In genomic region chr14:20229437-20229836, GRCm38 (mm10) we compare ENCODE assay signal across 31 mouse cellular contexts. TPM values are rescaled to one million over a fixed set of nuclear protein-coding genes. Genes with fewer than 3 reads are reported as not detected.
DNase-seq lines count a peak whose midpoint lies in the region; ATAC-seq and TF ChIP-seq lines count a peak whose summit lies in the region.
"Had no signal": no experiment of that assay in that cellular context is flagged by ENCODE, and none has a peak within 500 bp of the region (broad histone marks: within the 10 kb centered on the region; RNA-seq: fewer than 3 reads in every experiment).

No protein-coding gene starts in this region.

- no peaks in the 10 kb centered on the region for H3K36me3 ChIP-seq in liver, adult 2 months (ENCODE audit: control insufficient read depth, insufficient read depth, low read length)
- H3K36me3 ChIP-seq in liver, postnatal 0 days (replicated peaks; ENCODE audit: insufficient read depth, low read length), result no peaks in the 10 kb centered on the region
- no peaks in the 10 kb centered on the region for H3K36me3 ChIP-seq in intestine, embryonic 16.5 days (ENCODE audit: control insufficient read depth, insufficient read depth, low read length)
- H3K36me3 ChIP-seq in stomach, embryonic 16.5 days (ENCODE audit: control insufficient read depth, insufficient read depth, low read length), result no peaks in the 10 kb centered on the region
- H3K36me3 ChIP-seq: embryonic facial prominence, embryonic 12.5 days; forebrain, embryonic 12.5 days; G1E; lung, embryonic 15.5 days had no signal

- DNase-seq in kidney, adult 18-20 months, result peak; percentile 38
- no peak for DNase-seq in kidney, adult 11 months
- peak; percentile 92 for DNase-seq in liver, adult 2 months (ENCODE audit: extremely low read depth, low read depth, low spot score)
- DNase-seq in liver, postnatal 0 days, result no peak
- no peak for DNase-seq in urinary bladder, postnatal 14 days (ENCODE audit: low spot score)
- DNase-seq: adrenal gland, adult 8-10 months; cerebellum, adult 18-20 months; cerebellum, postnatal 14 days; heart, postnatal 4 days; layer of hippocampus, adult 9-11 months; lung, postnatal 4 days; thymus, postnatal 36 days had no signal

- WGBS in liver, adult 2 months, result 24% methylated on average over 6 of the region's 6 CpGs
- 59% methylated on average over 6 of the region's 6 CpGs for WGBS in liver, postnatal 0 days (ENCODE audit: insufficient replicate concordance)
- WGBS in intestine, embryonic 16.5 days, result 48% methylated on average over 6 of the region's 6 CpGs
- WGBS in stomach, embryonic 16.5 days, result 53% methylated on average over 6 of the region's 6 CpGs

- H3K9me3 ChIP-seq in liver, postnatal 0 days (ENCODE audit: low read length), result no peaks in the 10 kb centered on the region
- no peaks in the 10 kb centered on the region for H3K9me3 ChIP-seq in intestine, embryonic 16.5 days (ENCODE audit: control insufficient read depth, low read length)
- H3K9me3 ChIP-seq in stomach, embryonic 16.5 days (replicated peaks; ENCODE audit: control insufficient read depth, low read length), result no peaks in the 10 kb centered on the region
- H3K9me3 ChIP-seq: embryonic facial prominence, embryonic 12.5 days; forebrain, embryonic 12.5 days; G1E; lung, embryonic 15.5 days had no signal

- H3K4me3 ChIP-seq in liver, adult 2 months (ENCODE audit: insufficient read depth, low read depth, low read length), result no peak overlapping the region
- no peak overlapping the region for H3K4me3 ChIP-seq in liver, postnatal 0 days (ENCODE audit: low read depth, low read length)
- no peak overlapping the region for H3K4me3 ChIP-seq in intestine, embryonic 16.5 days (ENCODE audit: low read length)
- H3K4me3 ChIP-seq in stomach, embryonic 16.5 days (replicated peaks; ENCODE audit: low read length), result no peak overlapping the region
- H3K4me3 ChIP-seq: embryonic facial prominence, embryonic 12.5 days; forebrain, embryonic 12.5 days; lung, embryonic 15.5 days had no signal

- no peak for TF ChIP-seq POLR2A in liver, adult 2 months (IDR thresholded peaks at IDR 0.05; ENCODE audit: extremely low read depth, insufficient read depth, low read length)

- H3K27me3 ChIP-seq in liver, adult 2 months (ENCODE audit: control insufficient read depth, insufficient read depth, low read length), result no peaks in the 10 kb centered on the region
- H3K27me3 ChIP-seq in liver, postnatal 0 days (ENCODE audit: insufficient read depth, low read length), result no peaks in the 10 kb centered on the region
- no peaks in the 10 kb centered on the region for H3K27me3 ChIP-seq in intestine, embryonic 16.5 days (replicated peaks; ENCODE audit: control insufficient read depth, insufficient read depth, low read length)
- H3K27me3 ChIP-seq in stomach, embryonic 16.5 days (ENCODE audit: control insufficient read depth, insufficient read depth, low read length), result no peaks in the 10 kb centered on the region
- H3K27me3 ChIP-seq: embryonic facial prominence, embryonic 12.5 days; forebrain, embryonic 12.5 days; lung, embryonic 15.5 days had no signal

- no peak overlapping the region for H3K4me2 ChIP-seq in liver, postnatal 0 days (ENCODE audit: low read depth, low read length)
- H3K4me2 ChIP-seq in intestine, embryonic 16.5 days (ENCODE audit: low read depth, low read length), result no peak overlapping the region
- H3K4me2 ChIP-seq in stomach, embryonic 16.5 days (ENCODE audit: low read depth, low read length), result no peak overlapping the region
- H3K4me2 ChIP-seq: embryonic facial prominence, embryonic 12.5 days; forebrain, embryonic 12.5 days; lung, embryonic 15.5 days had no signal

- peak overlapping the region; percentile 96 for H3K27ac ChIP-seq in liver, adult 2 months (replicated peaks; ENCODE audit: insufficient read depth, low read depth, low read length)
- no peak overlapping the region; the same call in 1 of the 2 replicates for H3K27ac ChIP-seq in liver, postnatal 0 days (ENCODE audit: low read depth)
- H3K27ac ChIP-seq in intestine, embryonic 16.5 days (ENCODE audit: low read length), result peak overlapping the region; percentile 82
- peak overlapping the region; percentile 70 for H3K27ac ChIP-seq in stomach, embryonic 16.5 days (ENCODE audit: low read length)
- H3K27ac ChIP-seq: embryonic facial prominence, embryonic 12.5 days; forebrain, embryonic 12.5 days; liver, embryonic 14.5 days; lung, embryonic 15.5 days had no signal

- H3K4me1 ChIP-seq in liver, adult 2 months (ENCODE audit: control insufficient read depth, insufficient read depth, low read length), result peaks cover 50% of the 10 kb centered on the region
- H3K4me1 ChIP-seq in liver, postnatal 0 days (ENCODE audit: insufficient read depth), result peaks cover 15% of the 10 kb centered on the region; the same call in 1 of the 2 replicates
- H3K4me1 ChIP-seq in intestine, embryonic 16.5 days (ENCODE audit: control insufficient read depth, insufficient read depth, low read length), result peaks cover 34% of the 10 kb centered on the region
- peaks cover 5% of the 10 kb centered on the region; the same call in 1 of the 2 replicates for H3K4me1 ChIP-seq in stomach, embryonic 16.5 days (ENCODE audit: control insufficient read depth, insufficient read depth, low read length)

- no peak for TF ChIP-seq EP300 in liver, postnatal 0 days (IDR thresholded peaks at IDR 0.05; ENCODE audit: low read depth)

- H3K79me2 ChIP-seq in liver, adult 2 months (ENCODE audit: control insufficient read depth, insufficient read depth, low read length), result no peaks in the 10 kb centered on the region

- TF ChIP-seq CTCF in liver, adult 2 months (IDR thresholded peaks at IDR 0.05; ENCODE audit: low read depth, low read length), result no peak
- no peak for TF ChIP-seq CTCF in liver, postnatal 0 days (IDR thresholded peaks at IDR 0.05; ENCODE audit: low read depth)

- peak overlapping the region; percentile 60 for H3K9ac ChIP-seq in liver, adult 2 months (ENCODE audit: low read depth, low read length)
- H3K9ac ChIP-seq in liver, postnatal 0 days (replicated peaks), result no peak overlapping the region
- 0 out of 2 replicates have a peak overlapping the region, but pooled peaks have one; percentile 10 for H3K9ac ChIP-seq in intestine, embryonic 16.5 days (ENCODE audit: low read depth, low read length)
- H3K9ac ChIP-seq in stomach, embryonic 16.5 days (ENCODE audit: low read length), result no peak overlapping the region
- H3K9ac ChIP-seq: embryonic facial prominence, embryonic 12.5 days; forebrain, embryonic 12.5 days; liver, embryonic 14.5 days; lung, embryonic 15.5 days had no signal

- ATAC-seq in liver, postnatal 0 days, result no peak
- ATAC-seq in intestine, embryonic 16.5 days, result peak; percentile 47
- no peak for ATAC-seq in stomach, embryonic 16.5 days (ENCODE audit: insufficient read depth, low FRiP score)
- no peak for ATAC-seq in megakaryocyte, adult 5-6 weeks (ENCODE audit: poor library complexity, severe bottlenecking)
- ATAC-seq: activated CD4-positive, CD25-positive, alpha-beta regulatory T cell, adult 4 months; hindbrain, embryonic 16.5 days had no signal

RNA-seq across cellular contexts. Expression of gene Kcnk16, which starts 39.6 kb away (rescaled TPM):
- not detected in 2 replicates for total RNA-seq in liver, adult 2 months (2014; rRNA removed)
- not detected in 2 replicates for polyA plus RNA-seq in liver, adult 2 months (2012; rRNA removed)
- polyA plus RNA-seq in liver, postnatal 0 days (2015; fragmentation: Nextera tagmentation; extraction: Ambion mirVana), result 1.4 and 2.0 TPM in 2 replicates
- polyA plus RNA-seq in intestine, embryonic 16.5 days (2015; fragmentation: Nextera tagmentation; extraction: Ambion mirVana), result 5.6 and 5.7 TPM in 2 replicates
- 8.0 and 9.8 TPM in 2 replicates for polyA plus RNA-seq in stomach, embryonic 16.5 days (2015; fragmentation: Nextera tagmentation; extraction: Ambion mirVana)
- not detected in 2 replicates for total RNA-seq in megakaryocyte, adult 5-6 weeks (2015)
- total RNA-seq in megakaryocyte, adult 5-6 weeks (2017), result not detected in 2 replicates
- total RNA-seq: adrenal gland, adult 8-10 months; CH12.LX; gastrocnemius, adult 18-20 months; heart, postnatal 4 days; left cerebral cortex, adult 18-20 months; left cerebral cortex, postnatal 36 days; neutrophil, adult 5-6 weeks had no signal
- polyA plus RNA-seq: activated CD4-positive, CD25-positive, alpha-beta regulatory T cell, adult 4 months; embryonic facial prominence, embryonic 12.5 days; forebrain, embryonic 12.5 days; G1E; gonadal fat pad, adult 2 months; heart, embryonic 16.5 days; limb, embryonic 14.5 days; midbrain, postnatal 0 days had no signal

RNA-seq across cellular contexts. Expression of gene Kcnk5, which starts 47.8 kb away (rescaled TPM):
- total RNA-seq in liver, adult 2 months (2014; rRNA removed), result 17.5 and 25.6 TPM in 2 replicates
- 10.3 and 13.8 TPM in 2 replicates for polyA plus RNA-seq in liver, adult 2 months (2012; rRNA removed)
- 4.5 and 5.1 TPM in 2 replicates for polyA plus RNA-seq in liver, postnatal 0 days (2015; fragmentation: Nextera tagmentation; extraction: Ambion mirVana)
- polyA plus RNA-seq in intestine, embryonic 16.5 days (2015; fragmentation: Nextera tagmentation; extraction: Ambion mirVana), result 10.7 and 10.9 TPM in 2 replicates
- polyA plus RNA-seq in stomach, embryonic 16.5 days (2015; fragmentation: Nextera tagmentation; extraction: Ambion mirVana), result 8.7 and 9.5 TPM in 2 replicates
- 0.13 and 0.30 TPM in 2 replicates for total RNA-seq in megakaryocyte, adult 5-6 weeks (2015)
- 0.22 and 2.0 TPM in 2 replicates for total RNA-seq in megakaryocyte, adult 5-6 weeks (2017)

Comparison
In these comparisons a context has a peak if more than half of its experiments do, and no peak if none do; other contexts are left out.
1. DNase-seq: peak in kidney, adult 18-20 months (single experiment) and liver, adult 2 months (single experiment); none in kidney, adult 11 months (single experiment), liver, postnatal 0 days (single experiment) and urinary bladder, postnatal 14 days (single experiment).
2. H3K9ac ChIP-seq: peak in liver, adult 2 months (single experiment) and intestine, embryonic 16.5 days (single experiment); none in liver, postnatal 0 days (single experiment) and stomach, embryonic 16.5 days (single experiment).